Mouse (Mus musculus) MN1 (cell line): ENCODE data around the gene Oaz3.

Experiments
- DNase-seq: peaks from one replicate; pipeline ENCODE4 v3.0.0-alpha.2; 2016; ENCODE audit warnings: low spot score

Gene Oaz3

GRCm38 (mm10) chr3:94387391-94387790, 56.3 kb downstream of the Oaz3 start:
- no peak for DNase-seq

GRCm38 (mm10) chr3:94386671-94387070, 57.0 kb downstream of the Oaz3 start:
- no peak for DNase-seq

GRCm38 (mm10) chr3:94383476-94383875, 60.2 kb downstream of the Oaz3 start:
- DNase-seq: no peak
